Mouse (Mus musculus) brain, embryonic 14.5 days (tissue): ENCODE data around the gene Mid1.
"Not testable (repeated sequence)": the region's sequence is repeated elsewhere in the genome, so short reads cannot be mapped to it uniquely, and the experiment has no call there.

Experiments used
- CTCF ChIP-seq: fragments of 200-500 bp; IDR thresholded peaks from 2 replicates; pipeline ENCODE4 v1.5.1; 2012; ENCODE audit warnings: inconsistent platforms, mild to moderate bottlenecking, moderate library complexity, borderline replicate concordance; ENCODE audit not compliant: insufficient read depth, insufficient read length; ENCODE audit errors: extremely low read depth
- POLR2A ChIP-seq: fragments of 200-500 bp; IDR thresholded peaks from 2 replicates; pipeline ENCODE4 v1.6.1; 2012; ENCODE audit warnings: mild to moderate bottlenecking, inconsistent platforms, borderline replicate concordance; ENCODE audit not compliant: poor library complexity, insufficient read depth, insufficient read length, severe bottlenecking; ENCODE audit errors: extremely low read depth

DNA sequence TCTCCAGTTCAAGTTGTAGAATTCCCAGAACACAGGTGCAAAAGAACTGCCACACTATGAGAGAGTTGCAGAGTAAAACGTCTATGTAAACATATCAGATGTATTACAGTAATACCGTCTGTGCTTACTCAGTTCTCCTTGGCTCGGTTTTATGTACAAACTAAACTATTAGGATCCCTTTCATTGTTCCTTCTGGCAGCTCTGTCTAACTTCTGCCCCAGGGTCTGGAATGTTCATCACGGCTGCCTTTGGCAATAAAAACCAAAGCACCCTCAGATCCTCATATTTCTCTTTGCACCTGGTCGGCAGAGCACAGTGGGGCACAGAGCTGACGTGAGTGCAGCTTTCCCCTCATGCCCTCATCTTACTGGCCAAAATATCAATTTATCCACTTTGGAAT, 290.0 kb downstream of the Mid1 start:
- TF ChIP-seq CTCF, POLR2A: not testable (repeated sequence)
